Mouse (Mus musculus) megakaryocyte-erythroid progenitor cell, adult 5 weeks (primary cell): Measurements from ENCODE around the gene Ccndbp1. TPM values are rescaled to one million over a fixed set of nuclear protein-coding genes. Genes with fewer than 3 reads are reported as not detected.

Source experiments
- polyA plus RNA-seq: library from polyadenylated mRNA; stranded (reverse); fragments of >175 nt; gene quantifications from 2 replicates; pipeline ENCODE4 v1.2.3, GENCODE M21; 2012

Ccndbp1 gene
- polyA plus RNA-seq, result 11.6 and 15.6 TPM in 2 replicates

DNA sequence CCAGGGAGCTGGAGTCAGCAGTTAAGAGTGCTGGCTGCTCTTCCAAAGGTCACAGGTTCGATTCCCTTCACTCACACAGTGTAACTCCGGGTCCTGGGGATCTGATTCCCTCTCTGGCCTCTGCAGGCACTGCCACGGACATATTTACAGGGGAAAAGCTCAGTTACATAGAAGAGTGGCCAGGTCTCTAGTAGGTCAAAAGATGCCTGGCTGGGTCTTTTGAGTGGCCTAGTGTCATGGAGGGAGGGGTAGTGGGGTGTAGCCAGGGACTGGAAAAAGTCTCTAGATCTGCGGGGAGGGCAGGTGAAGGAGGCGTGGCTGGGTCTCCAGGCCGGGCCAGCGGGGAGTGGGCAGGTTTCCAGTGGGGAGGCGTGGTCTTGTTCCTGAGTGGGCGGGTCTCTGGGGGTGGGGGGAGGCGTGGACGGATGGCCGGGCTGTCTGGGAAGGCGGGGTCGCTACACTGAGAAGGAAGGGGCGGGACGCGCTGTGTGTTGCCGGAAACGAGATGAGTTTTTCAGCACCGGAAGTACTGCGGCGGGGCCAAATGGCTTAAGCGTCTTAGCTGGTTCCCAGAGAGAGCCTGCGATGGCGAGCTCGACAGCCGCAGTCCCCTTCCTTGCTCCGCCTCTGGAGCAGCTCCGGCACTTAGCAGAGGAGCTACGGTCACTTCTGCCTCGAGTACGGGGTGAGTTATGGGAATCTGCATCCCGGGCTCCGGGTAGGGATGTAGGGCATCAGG, at the start of gene Ccndbp1:
TSS of gene Ccndbp1 (plus strand) at position 479 of the 739 bp plus-strand sequence.

DNA sequence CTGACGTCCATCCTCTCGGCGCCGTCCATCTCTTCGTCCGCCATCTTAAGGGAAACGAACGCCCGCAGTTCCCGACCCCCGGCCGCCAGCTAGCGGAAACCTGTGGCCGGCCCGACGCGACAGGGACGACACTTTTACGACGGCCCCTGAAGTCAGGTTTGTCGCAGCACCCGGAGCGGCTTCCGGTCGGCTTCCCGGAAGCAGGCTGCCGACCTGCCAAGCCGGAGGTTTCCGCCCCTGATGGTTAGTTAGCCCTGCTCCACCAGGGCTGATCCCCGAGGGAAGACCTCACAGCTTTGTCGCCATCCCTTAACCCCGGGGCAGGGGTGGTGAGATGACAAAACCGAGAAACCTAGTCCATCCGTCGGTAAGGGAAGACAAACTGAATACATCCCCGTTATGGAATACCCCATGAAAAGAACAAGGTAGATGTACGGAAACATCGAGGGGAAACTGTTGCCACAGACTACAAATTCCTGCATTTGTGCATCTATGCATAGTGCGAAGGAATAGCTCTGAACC, 37.6 kb upstream of the Ccndbp1 start, which contains the start of gene Ubr1:
TSS of gene Ubr1 (minus strand) at position 157 of the 522 bp plus-strand sequence.

DNA sequence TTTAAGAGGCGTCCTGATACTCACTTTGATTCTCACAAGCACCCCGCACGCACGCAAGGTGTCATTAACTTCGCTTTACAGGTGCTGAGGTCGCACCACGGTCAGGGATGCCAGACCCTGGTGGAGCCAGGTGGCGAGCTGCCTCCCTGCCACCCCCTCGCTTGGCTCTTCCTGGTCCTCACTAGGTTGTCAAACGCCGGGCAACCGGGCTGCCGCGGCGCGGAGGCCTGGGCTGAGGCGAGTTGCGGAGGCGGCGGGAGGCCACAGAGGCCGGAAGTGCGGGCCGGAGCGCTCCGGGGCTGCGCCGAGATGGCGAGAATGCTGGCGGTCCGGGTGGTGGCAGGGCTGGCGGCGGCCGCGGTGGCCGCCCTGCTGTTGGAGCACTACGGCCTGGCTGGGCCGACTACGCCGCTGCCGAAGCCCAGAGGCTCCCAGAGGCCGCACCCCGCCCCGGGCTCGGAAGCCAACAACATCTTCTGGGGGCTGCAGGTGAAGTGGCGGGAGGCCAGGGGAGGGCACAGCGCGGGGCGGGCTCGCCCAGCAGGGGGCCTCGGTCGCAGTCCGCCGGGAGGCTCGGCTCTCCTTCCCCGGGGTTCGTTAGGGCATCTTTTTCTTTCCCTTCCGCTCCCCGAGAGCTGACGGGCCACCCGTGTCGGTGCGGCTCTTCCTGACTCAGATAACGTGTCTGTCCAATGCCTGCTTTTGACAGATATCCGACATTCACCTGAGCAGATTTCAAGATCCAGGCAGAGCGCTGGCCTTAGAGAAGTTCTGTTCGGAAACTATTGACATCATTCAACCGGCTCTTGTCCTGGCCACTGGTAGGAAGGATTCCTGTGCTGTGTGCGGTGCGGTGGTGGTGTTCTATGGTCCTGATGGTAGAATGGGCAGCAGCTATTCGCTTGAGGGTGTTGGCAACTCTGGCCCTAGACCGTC, 30.9 kb upstream of the Ccndbp1 start, which contains the start of gene Tmem62:
TSS of gene Tmem62 (plus strand) at position 28 of the 936 bp plus-strand sequence.

DNA sequence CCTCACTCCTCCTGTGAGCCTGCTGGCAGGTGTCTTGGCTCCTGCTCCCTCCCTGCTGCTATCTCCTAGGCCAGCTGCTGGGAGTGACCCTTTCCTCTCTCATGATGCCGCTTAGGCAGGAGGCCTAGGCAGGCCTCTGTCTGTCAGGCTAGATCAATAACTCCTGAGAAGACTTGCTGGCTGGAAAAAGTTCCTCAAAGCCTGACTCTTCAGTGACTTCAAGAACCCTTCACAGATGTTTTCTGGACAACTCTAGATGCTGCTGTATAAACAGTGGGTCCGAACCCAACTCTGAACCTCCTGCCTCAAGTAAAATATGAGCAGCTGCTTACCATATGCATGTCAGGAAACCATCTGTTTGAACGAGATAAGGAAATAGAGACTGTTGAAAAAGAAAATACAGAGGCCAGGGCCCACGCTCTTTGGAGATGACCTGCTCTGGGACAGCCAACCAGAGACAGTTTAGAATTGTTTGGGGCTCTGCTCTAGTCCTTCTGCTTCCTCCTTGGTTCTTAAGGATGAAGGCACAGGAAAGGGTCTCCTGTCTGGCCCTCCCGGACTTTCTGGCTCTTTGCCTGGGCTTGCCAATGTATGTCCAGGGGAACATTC, 28.6 kb downstream of the Ccndbp1 start, which contains the start of gene Epb42:
TSS of gene Epb42 (minus strand) at position 340 of the 609 bp plus-strand sequence.

Other genes starting within 250 kb of the Ccndbp1 start
- gene Cdan1, start 158.3 kb upstream of the Ccndbp1 start, polyA plus RNA-seq, result 73.5 and 80.9 TPM in 2 replicates
- 2.0 and 2.6 TPM in 2 replicates for gene Ttbk2, start 157.8 kb upstream of the Ccndbp1 start, polyA plus RNA-seq
- gene Ubr1, start 37.7 kb upstream of the Ccndbp1 start, polyA plus RNA-seq, result 12.4 and 14.0 TPM in 2 replicates
- 1.6 and 2.0 TPM in 2 replicates for gene Tmem62, start 31.4 kb upstream of the Ccndbp1 start, polyA plus RNA-seq
- 0.84 and 1.1 TPM in 2 replicates for gene Epb42, start 28.7 kb downstream of the Ccndbp1 start, polyA plus RNA-seq
- not detected in 2 replicates for gene Tgm5, start 77.4 kb downstream of the Ccndbp1 start, polyA plus RNA-seq
- gene Tgm7, start 101.4 kb downstream of the Ccndbp1 start, polyA plus RNA-seq, result not detected in 2 replicates
- gene Adal, start 132.0 kb downstream of the Ccndbp1 start, polyA plus RNA-seq, result 4.2 and 4.6 TPM in 2 replicates
- 7.2 and 8.4 TPM in 2 replicates for gene Lcmt2, start 132.2 kb downstream of the Ccndbp1 start, polyA plus RNA-seq
- gene Tubgcp4, start 162.3 kb downstream of the Ccndbp1 start, polyA plus RNA-seq, result 14.5 and 16.1 TPM in 2 replicates
- gene Zscan29, start 162.7 kb downstream of the Ccndbp1 start, polyA plus RNA-seq, result 13.7 and 16.5 TPM in 2 replicates